Comparison of ENCODE assay signal across 1 mouse cellular context in genomic region chr12:113062201-113062600, GRCm38 (mm10).
TF ChIP-seq lines count a peak whose summit lies in the region.

No protein-coding gene starts in this region.

TF ChIP-seq in MEL, 35 proteins besides CTCF, POLR2A, EP300 and RAD21:
- TF ChIP-seq POLR2AphosphoS5 (IDR thresholded peaks at IDR 0.05; ENCODE audit: borderline replicate concordance, low read depth, low read length), result 0 out of 2 replicates have a peak, but pooled peaks have one; percentile 27
- TF ChIP-seq HCFC1 (IDR thresholded peaks at IDR 0.05; ENCODE audit: low read depth, low read length), result no peak
